Mouse (Mus musculus) cerebellum, adult 8-10 months (tissue): ENCODE measurements at regions not wholly inside any gene's neighbourhood (a gene's known extent, or its start where the extent isn't known, plus 50 kb on each side); places are given as distances from the start of the nearest gene placed in this dataset.

Source experiments
- DNase-seq: peaks from one replicate; pipeline ENCODE4 v3.0.0; 2022

- no peak for DNase-seq
Observed at GRCm38 (mm10) chr16:92891741-92892140, 65.8 kb upstream of the Runx1 start.

- DNase-seq = no peak
Observed at GRCm38 (mm10) chr16:92890713-92891112, 64.8 kb upstream of the Runx1 start.

- no peak for DNase-seq
Observed at GRCm38 (mm10) chr16:92889537-92889936, 63.6 kb upstream of the Runx1 start.

GRCm38 (mm10) chr16:92886226-92886625 lies 60.3 kb upstream of the Runx1 start:
- no peak for DNase-seq

DNA sequence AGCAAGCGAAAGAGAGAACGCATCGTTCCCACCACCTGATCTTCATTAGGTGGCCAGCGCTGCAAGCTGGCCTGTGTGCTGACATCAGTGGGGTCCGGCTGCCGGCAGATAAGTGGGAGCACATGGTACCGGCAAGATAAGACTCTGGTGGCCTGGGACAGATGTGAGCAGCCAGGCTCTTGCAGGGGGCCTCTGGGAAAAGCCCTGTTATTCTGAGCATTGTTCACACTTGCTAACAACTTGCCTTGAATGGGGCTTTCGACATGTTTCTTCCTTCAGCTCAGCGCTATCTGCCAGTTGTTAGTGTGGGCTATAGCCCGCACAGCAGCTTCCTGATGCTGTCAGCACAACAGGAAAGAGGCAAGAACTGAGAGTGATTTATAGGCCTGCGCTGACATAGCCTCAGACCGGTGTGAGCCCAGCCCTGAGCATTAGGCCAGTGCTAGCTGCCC lies 57.9 kb upstream of the Runx1 start:
- no peak for DNase-seq

GRCm38 (mm10) chr16:92880356-92881043 lies 54.6 kb upstream of the Runx1 start:
- no peak for DNase-seq

GRCm38 (mm10) chr16:92878081-92878480 lies 52.1 kb upstream of the Runx1 start:
- DNase-seq = no peak
